8 mouse cellular contexts compared by ENCODE assay signal in genomic region chr5:53998743-53999460, GRCm38 (mm10). TPM values are rescaled to one million over a fixed set of nuclear protein-coding genes. Genes with fewer than 3 reads are reported as not detected.
DNase-seq lines count a peak whose midpoint lies in the region; ATAC-seq and TF ChIP-seq lines count a peak whose summit lies in the region.

No protein-coding gene starts in this region.

- no peak for TF ChIP-seq CTCF in ES-Bruce4 (IDR thresholded peaks at IDR 0.05; ENCODE audit: low read depth, low read length)
- no peak for TF ChIP-seq CTCF in heart, postnatal 0 days (IDR thresholded peaks at IDR 0.05; ENCODE audit: low read depth)

- WGBS in forebrain, embryonic 12.5 days = under 1% methylated on average over 59 of the region's 76 CpGs
- WGBS in heart, postnatal 0 days = under 1% methylated on average over 48 of the region's 76 CpGs
- under 1% methylated on average over 55 of the region's 76 CpGs for WGBS in lung, embryonic 15.5 days

- H3K36me3 ChIP-seq in ES-Bruce4 (ENCODE audit: control insufficient read depth, insufficient read depth, low read length, poor library complexity, severe bottlenecking) = no peaks in the 10 kb centered on the region
- no peaks in the 10 kb centered on the region for H3K36me3 ChIP-seq in forebrain, embryonic 12.5 days (replicated peaks)
- no peaks in the 10 kb centered on the region for H3K36me3 ChIP-seq in heart, postnatal 0 days (replicated peaks; ENCODE audit: control insufficient read depth, insufficient read depth, low read length)
- H3K36me3 ChIP-seq in lung, embryonic 15.5 days = no peaks in the 10 kb centered on the region

- no peaks in the 10 kb centered on the region for H3K4me1 ChIP-seq in ES-Bruce4 (ENCODE audit: control insufficient read depth, insufficient read depth, low read length)
- H3K4me1 ChIP-seq in forebrain, embryonic 12.5 days = peaks cover 27% of the 10 kb centered on the region
- peaks cover 8% of the 10 kb centered on the region for H3K4me1 ChIP-seq in heart, postnatal 0 days (ENCODE audit: control insufficient read depth, insufficient read depth)
- H3K4me1 ChIP-seq in lung, embryonic 15.5 days = peaks cover 34% of the 10 kb centered on the region

- H3K27me3 ChIP-seq in ES-Bruce4 (ENCODE audit: control insufficient read depth, insufficient read depth, low read length, poor library complexity, severe bottlenecking) = no peaks in the 10 kb centered on the region
- H3K27me3 ChIP-seq in forebrain, embryonic 12.5 days = 0 out of 2 replicates have a peak, but pooled peaks cover 6% of the 10 kb centered on the region
- H3K27me3 ChIP-seq in heart, postnatal 0 days (ENCODE audit: control insufficient read depth, insufficient read depth, low read length) = no peaks in the 10 kb centered on the region
- no peaks in the 10 kb centered on the region for H3K27me3 ChIP-seq in lung, embryonic 15.5 days

- no peak for TF ChIP-seq EP300 in ES-Bruce4 (IDR thresholded peaks at IDR 0.05; ENCODE audit: insufficient read depth, low read depth, low read length)
- TF ChIP-seq EP300 in heart, postnatal 0 days (IDR thresholded peaks at IDR 0.05; ENCODE audit: low read depth) = no peak

- peak; percentile 56 for DNase-seq in heart, postnatal 0 days (ENCODE audit: low spot score)
- peak; percentile 71 to 81 for DNase-seq in kidney, postnatal 4 days
- peak; percentile 25 for DNase-seq in ovary, adult 18-20 months (ENCODE audit: low spot score)
- peak; percentile 61 for DNase-seq in thymus, postnatal 0 days (ENCODE audit: low spot score)

- peak; percentile 20 for ATAC-seq in cerebellum, adult (ENCODE audit: insufficient number of reproducible peaks, low FRiP score, low TSS enrichment)
- peak; percentile 69 for ATAC-seq in forebrain, embryonic 12.5 days (ENCODE audit: low FRiP score)
- ATAC-seq in heart, postnatal 0 days (ENCODE audit: insufficient read depth, low read depth) = peak; percentile 28
- ATAC-seq in lung, embryonic 15.5 days (ENCODE audit: borderline replicate concordance, extremely low read depth, low FRiP score, low TSS enrichment) = peak; percentile 45

- peak overlapping the region; percentile 89 for H3K4me3 ChIP-seq in ES-Bruce4 (ENCODE audit: low read depth, low read length)
- H3K4me3 ChIP-seq in forebrain, embryonic 12.5 days (replicated peaks) = peak overlapping the region; percentile 89
- peak overlapping the region; percentile 98 for H3K4me3 ChIP-seq in heart, postnatal 0 days (ENCODE audit: low read depth, low read length)
- peak overlapping the region; percentile 99 for H3K4me3 ChIP-seq in lung, embryonic 15.5 days

- H3K27ac ChIP-seq in ES-Bruce4 (ENCODE audit: insufficient read depth, low read length) = no peak overlapping the region
- H3K27ac ChIP-seq in forebrain, embryonic 12.5 days = peak overlapping the region; percentile 93
- peak overlapping the region; percentile 96 for H3K27ac ChIP-seq in heart, postnatal 0 days (ENCODE audit: low read depth)
- H3K27ac ChIP-seq in lung, embryonic 15.5 days = peak overlapping the region; percentile 96

- H3K4me2 ChIP-seq in forebrain, embryonic 12.5 days = peak overlapping the region; percentile 81
- H3K4me2 ChIP-seq in heart, postnatal 0 days (ENCODE audit: low read depth, low read length) = peak overlapping the region; percentile 75
- peak overlapping the region; percentile 72 for H3K4me2 ChIP-seq in lung, embryonic 15.5 days

- H3K9ac ChIP-seq in ES-Bruce4 (ENCODE audit: low read depth, poor library complexity, severe bottlenecking) = peak overlapping the region; percentile 92
- H3K9ac ChIP-seq in forebrain, embryonic 12.5 days = peak overlapping the region; percentile 95
- peak overlapping the region; percentile 92 for H3K9ac ChIP-seq in heart, postnatal 0 days (replicated peaks; ENCODE audit: low read depth, low read length)
- H3K9ac ChIP-seq in lung, embryonic 15.5 days = peak overlapping the region; percentile 93

- no peak for TF ChIP-seq POLR2A in ES-Bruce4 (IDR thresholded peaks at IDR 0.05; ENCODE audit: insufficient read depth, low read length)

- H3K9me3 ChIP-seq in ES-Bruce4 (replicated peaks; ENCODE audit: control insufficient read depth, insufficient read depth, low read length, poor library complexity, severe bottlenecking) = no peaks in the 10 kb centered on the region
- H3K9me3 ChIP-seq in forebrain, embryonic 12.5 days = no peaks in the 10 kb centered on the region
- no peaks in the 10 kb centered on the region for H3K9me3 ChIP-seq in heart, postnatal 0 days (replicated peaks; ENCODE audit: control insufficient read depth, low read length)
- no peaks in the 10 kb centered on the region for H3K9me3 ChIP-seq in lung, embryonic 15.5 days

RNA-seq across cellular contexts. Expression of gene Stim2, which starts 0.6 kb away (rescaled TPM):
- 13.7 and 15.2 TPM in 2 replicates for polyA plus RNA-seq in ES-Bruce4 (2011; ENCODE audit: insufficient read depth, insufficient read length, low read depth, missing spikeins)
- polyA plus RNA-seq in forebrain, embryonic 12.5 days (2016; fragmentation: Nextera tagmentation; extraction: Ambion mirVana) = 21.8 and 22.6 TPM in 2 replicates
- 16.3 and 17.2 TPM in 2 replicates for total RNA-seq in heart, postnatal 0 days (2014; rRNA removed; ENCODE audit: low replicate concordance)
- 7.1 and 7.8 TPM in 2 replicates for polyA plus RNA-seq in heart, postnatal 0 days (2015; fragmentation: Nextera tagmentation; extraction: Ambion mirVana)
- 19.6 and 25.2 TPM in 2 replicates for polyA plus RNA-seq in lung, embryonic 15.5 days (2015; fragmentation: Nextera tagmentation; extraction: Ambion mirVana)
- 21.1 and 28.8 TPM in 2 replicates for polyA plus RNA-seq in thymus, postnatal 0 days (2015; fragmentation: Nextera tagmentation; extraction: Ambion mirVana)

Comparison
In these comparisons a context has a peak if more than half of its experiments do, and no peak if none do; other contexts are left out.
1. DNase-seq: peak in every context shown above with its lines; median percentile 76 in kidney, postnatal 4 days; 61 in thymus, postnatal 0 days; 56 in heart, postnatal 0 days; 25 in ovary, adult 18-20 months.